Mouse (Mus musculus): ENCODE measurements around the gene Epha6.

DNA sequence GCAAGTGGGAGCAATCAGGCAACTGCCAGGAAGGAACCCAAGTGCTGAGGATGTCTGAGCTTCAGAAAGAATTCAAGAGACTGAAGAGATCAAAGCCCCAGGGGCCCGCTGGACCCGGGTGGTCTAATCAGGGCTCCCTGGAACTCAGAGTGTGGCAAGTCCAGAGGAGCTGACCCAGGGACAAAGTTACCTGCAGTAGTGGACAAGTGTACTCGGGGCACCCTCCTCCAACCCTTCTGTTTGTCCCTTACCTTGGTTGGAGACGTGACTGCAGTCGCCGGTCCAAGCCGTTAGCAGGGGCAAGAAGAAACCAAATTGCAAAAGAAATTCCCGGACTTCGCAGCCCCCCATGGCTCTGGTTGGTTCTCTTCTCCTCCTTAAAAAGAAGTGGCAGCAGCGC is 718 bp downstream of the Epha6 start:
- no peak for TF ChIP-seq CTCF (IDR thresholded peaks at IDR 0.05; ENCODE audit: low read depth, low read length)
- TF ChIP-seq POLR2A (IDR thresholded peaks at IDR 0.05; ENCODE audit: borderline replicate concordance, low read depth, low read length): no peak
